Mouse (Mus musculus) CD4-positive, CD25-positive, alpha-beta regulatory T cell, adult 4 months (primary cell): Measurements from ENCODE around the gene Lsm12. TPM values are rescaled to one million over a fixed set of nuclear protein-coding genes. Genes with fewer than 3 reads are reported as not detected.
"Not testable (repeated sequence)": the region's sequence is repeated elsewhere in the genome, so short reads cannot be mapped to it uniquely, and the experiment has no call there.

Experiments
- ATAC-seq: one replicate; pipeline ENCODE4 v1.8.0; 2017
- polyA plus RNA-seq, 2 experiments: library from polyadenylated mRNA; unstranded; fragments of 100-300 nt; shearing (Covaris generic); gene quantifications; one replicate each; pipeline ENCODE4 v1.2.1; 2017

Gene Lsm12
- polyA plus RNA-seq, 2 experiments from 2014 or later = 33.4 to 69.4 TPM

GRCm38 (mm10) chr11:102184253-102184645, 847 bp downstream of the Lsm12 start:
- ATAC-seq = no peak

GRCm38 (mm10) chr11:102179836-102180235, 5.3 kb downstream of the Lsm12 start:
- ATAC-seq = no peak

- no peak for ATAC-seq
These were observed 16.4 kb downstream of the Lsm12 start for GRCm38 (mm10) chr11:102168689-102169088.

GRCm38 (mm10) chr11:102167539-102167938, 17.6 kb downstream of the Lsm12 start:
- no peak for ATAC-seq

GRCm38 (mm10) chr11:102165971-102166722, 18.9 kb downstream of the Lsm12 start:
- no peak for ATAC-seq

GRCm38 (mm10) chr11:102159781-102160180, 25.3 kb downstream of the Lsm12 start:
- no peak for ATAC-seq

- not testable (repeated sequence) for ATAC-seq
These were observed 27.1 kb downstream of the Lsm12 start for GRCm38 (mm10) chr11:102158024-102158423.

- no peak for ATAC-seq
These were observed 28.4 kb downstream of the Lsm12 start for GRCm38 (mm10) chr11:102156786-102157089.

- peak; percentile 61 for ATAC-seq
These were observed 28.9 kb downstream of the Lsm12 start, which contains the start of gene Tmem101 for GRCm38 (mm10) chr11:102156039-102156785. Tmem101 (minus strand) TSS chr11:102156404.

- ATAC-seq = no peak
These were observed 37.7 kb downstream of the Lsm12 start for GRCm38 (mm10) chr11:102147213-102147989.

- no peak for ATAC-seq
These were observed 38.6 kb downstream of the Lsm12 start for GRCm38 (mm10) chr11:102146531-102146930.

- no peak for ATAC-seq
These were observed 39.1 kb downstream of the Lsm12 start for GRCm38 (mm10) chr11:102146005-102146404.

GRCm38 (mm10) chr11:102145471-102146001, 39.6 kb downstream of the Lsm12 start, which contains the start of gene Nags:
Nags (plus strand) TSS chr11:102145513.
- ATAC-seq = no peak

GRCm38 (mm10) chr11:102144957-102145470, 40.1 kb downstream of the Lsm12 start:
- no peak for ATAC-seq

GRCm38 (mm10) chr11:102142355-102142754, 42.7 kb downstream of the Lsm12 start:
- no peak for ATAC-seq

- peak; percentile 58 for ATAC-seq
These were observed 44.6 kb downstream of the Lsm12 start for GRCm38 (mm10) chr11:102140508-102140907.

GRCm38 (mm10) chr11:102138447-102138740, 46.7 kb downstream of the Lsm12 start:
- peak; percentile 66 for ATAC-seq

GRCm38 (mm10) chr11:102137625-102138446, 47.3 kb downstream of the Lsm12 start:
- no peak for ATAC-seq

- no peak for ATAC-seq
These were observed 50.6 kb downstream of the Lsm12 start for GRCm38 (mm10) chr11:102134516-102134915.

GRCm38 (mm10) chr11:102117386-102117785, 67.7 kb downstream of the Lsm12 start:
- ATAC-seq = no peak

GRCm38 (mm10) chr11:102116241-102116640, 68.9 kb downstream of the Lsm12 start:
- ATAC-seq = no peak
